Comparison of ENCODE assay signal across 8 mouse cellular contexts in genomic region chrX:134308275-134308634, GRCm38 (mm10). TPM values are rescaled to one million over a fixed set of nuclear protein-coding genes. Genes with fewer than 3 reads are reported as not detected.
A peak's percentile ranks its signal among the peaks of the same experiment; 100 is the strongest.
DNase-seq lines count a peak whose midpoint lies in the region; ATAC-seq and TF ChIP-seq lines count a peak whose summit lies in the region.

No protein-coding gene starts in this region.

- H3K79me3 ChIP-seq in C2C12 (ENCODE audit: low read depth): peaks cover 16% of the 10 kb centered on the region

- H3K79me2 ChIP-seq in C2C12 (ENCODE audit: control insufficient read depth, insufficient read depth): peaks cover 30% of the 10 kb centered on the region

- no peak for TF ChIP-seq EP300 in liver, embryonic 14.5 days (IDR thresholded peaks at IDR 0.05; ENCODE audit: low read depth)

- H3K36me3 ChIP-seq in C2C12 (ENCODE audit: control insufficient read depth, insufficient read depth): peaks cover 14% of the 10 kb centered on the region
- H3K36me3 ChIP-seq in forebrain, embryonic 10.5 days (replicated peaks): peaks cover 34% of the 10 kb centered on the region
- H3K36me3 ChIP-seq in liver, embryonic 14.5 days (replicated peaks; ENCODE audit: control insufficient read depth, insufficient read depth, low read depth): peaks cover 9% of the 10 kb centered on the region

- peak overlapping the region; percentile 66 for H3K9ac ChIP-seq in liver, embryonic 14.5 days (replicated peaks)

- peak overlapping the region; percentile 75 for H3K4me2 ChIP-seq in liver, embryonic 14.5 days (ENCODE audit: low read depth)

- H3K4me3 ChIP-seq in C2C12 (ENCODE audit: insufficient read depth, poor library complexity, severe bottlenecking): peak overlapping the region; percentile 34
- H3K4me3 ChIP-seq in forebrain, embryonic 10.5 days: peak overlapping the region; percentile 55
- peak overlapping the region; percentile 67 to 82 for H3K4me3 ChIP-seq in liver, embryonic 14.5 days (ENCODE audit: insufficient read depth in 1 of 2, low read depth in 2 of 2, low read length in 2 of 2)

- H3K27ac ChIP-seq in forebrain, embryonic 10.5 days: peak overlapping the region; percentile 87
- no peak overlapping the region; the same call in 1 of the 2 replicates for H3K27ac ChIP-seq in liver, embryonic 14.5 days

- 0 out of 2 replicates have a peak, but pooled peaks have one; percentile 5 for ATAC-seq in frontal cortex, adult (ENCODE audit: low TSS enrichment)
- ATAC-seq in liver, embryonic 14.5 days (ENCODE audit: insufficient read depth): peak; percentile 85

- H3ac ChIP-seq in C2C12 (ENCODE audit: control insufficient read depth, insufficient read length, low read depth): peak overlapping the region; percentile 52

- DNase-seq in frontal cortex, postnatal 10 days (ENCODE audit: low spot score in 2 of 2): no peak
- DNase-seq in forebrain, embryonic 10.5 days (ENCODE audit: extremely low spot score, low spot score): no peak
- DNase-seq in liver, embryonic 14.5 days (ENCODE audit: low read depth in 3 of 3, low spot score in 3 of 3): peak; percentile 41 to 57 (median 44)
- DNase-seq in natural killer cell, adult 2 months (ENCODE audit: low spot score in 2 of 2): no peak
- DNase-seq in urinary bladder, postnatal 36 days (ENCODE audit: low spot score in 2 of 2): no peak
- DNase-seq in cerebellum, postnatal 36 days: no peak

- H3K9me3 ChIP-seq in forebrain, embryonic 10.5 days: no peaks in the 10 kb centered on the region
- H3K9me3 ChIP-seq in liver, embryonic 14.5 days (ENCODE audit: control insufficient read depth, low read length): no peaks in the 10 kb centered on the region

- TF ChIP-seq CTCF in C2C12 (IDR thresholded peaks at IDR 0.05; ENCODE audit: control insufficient read depth, insufficient read depth, insufficient read length): no peak
- TF ChIP-seq CTCF in liver, embryonic 14.5 days (IDR thresholded peaks at IDR 0.05; ENCODE audit: low read depth): no peak

- H3K27me3 ChIP-seq in C2C12 (ENCODE audit: control insufficient read depth, insufficient read depth, insufficient read length): no peaks in the 10 kb centered on the region
- peaks cover 27% of the 10 kb centered on the region for H3K27me3 ChIP-seq in forebrain, embryonic 10.5 days (ENCODE audit: poor library complexity, severe bottlenecking)
- H3K27me3 ChIP-seq in liver, embryonic 14.5 days (ENCODE audit: control insufficient read depth, insufficient read depth, low read length): no peaks in the 10 kb centered on the region

- no peaks in the 10 kb centered on the region for H3K4me1 ChIP-seq in forebrain, embryonic 10.5 days
- H3K4me1 ChIP-seq in liver, embryonic 14.5 days (replicated peaks; ENCODE audit: control insufficient read depth in 2 of 2, insufficient read depth in 2 of 2, low read length in 1 of 2): no peaks in the 10 kb centered on the region; a peak in 2 of 4 replicates

- 27% methylated on average over 9 of the region's 9 CpGs for WGBS in forebrain, embryonic 10.5 days
- WGBS in liver, embryonic 14.5 days (ENCODE audit: insufficient replicate concordance): 16% methylated on average over 9 of the region's 9 CpGs

TF ChIP-seq in C2C12, 6 proteins besides CTCF, POLR2A, EP300 and RAD21:
- TF ChIP-seq MYOD1 (IDR thresholded peaks at IDR 0.05; ENCODE audit: control insufficient read depth, insufficient read length, low read depth) (no peak), CEBPB (IDR thresholded peaks at IDR 0.05; ENCODE audit: low read depth) (no peak), USF1 (IDR thresholded peaks at IDR 0.05; ENCODE audit: low read depth) (peak; percentile 16), MAX (IDR thresholded peaks at IDR 0.05) (no peak), FOSL1 (IDR thresholded peaks at IDR 0.05; ENCODE audit: insufficient read depth, low read length, poor library complexity, severe bottlenecking) (no peak)

RNA-seq across cellular contexts. Expression of gene Cenpi, which starts 0.4 kb away (rescaled TPM):
- polyA plus RNA-seq in C2C12 (2012; fragmentation: generic; extraction: Trizol): 10.8 TPM
- 33.4 and 40.4 TPM in 2 replicates for polyA plus RNA-seq in forebrain, embryonic 10.5 days (2016; fragmentation: Nextera tagmentation; extraction: Ambion mirVana)
- 7.9 and 11.1 TPM in 2 replicates for polyA plus RNA-seq in liver, embryonic 14.5 days (2012; rRNA removed)
- polyA plus RNA-seq in liver, embryonic 14.5 days (2014; fragmentation: Nextera tagmentation; extraction: Ambion mirVana): 30.5 and 33.8 TPM in 2 replicates

RNA-seq across cellular contexts. Expression of gene Tmem35a, which starts 13.2 kb away (rescaled TPM):
- polyA plus RNA-seq in C2C12 (2012; fragmentation: generic; extraction: Trizol): 1.2 TPM
- polyA plus RNA-seq in forebrain, embryonic 10.5 days (2016; fragmentation: Nextera tagmentation; extraction: Ambion mirVana): 6.1 and 8.5 TPM in 2 replicates
- polyA plus RNA-seq in liver, embryonic 14.5 days (2012; rRNA removed): 0.28 and 0.34 TPM in 2 replicates
- polyA plus RNA-seq in liver, embryonic 14.5 days (2014; fragmentation: Nextera tagmentation; extraction: Ambion mirVana): 0.18 and 0.45 TPM in 2 replicates

RNA-seq across cellular contexts. Expression of gene Trmt2b, which starts 31.5 kb away (rescaled TPM):
- polyA plus RNA-seq in C2C12 (2012; fragmentation: generic; extraction: Trizol): 5.9 TPM
- 9.2 and 9.6 TPM in 2 replicates for polyA plus RNA-seq in forebrain, embryonic 10.5 days (2016; fragmentation: Nextera tagmentation; extraction: Ambion mirVana)
- 4.1 and 4.9 TPM in 2 replicates for polyA plus RNA-seq in liver, embryonic 14.5 days (2012; rRNA removed)
- polyA plus RNA-seq in liver, embryonic 14.5 days (2014; fragmentation: Nextera tagmentation; extraction: Ambion mirVana): 9.5 and 10.0 TPM in 2 replicates

Comparison
In these comparisons a context has a peak if more than half of its experiments do, and no peak if none do; other contexts are left out.
1. DNase-seq: peak in liver, embryonic 14.5 days (3 of 3); none in frontal cortex, postnatal 10 days (0 of 2), forebrain, embryonic 10.5 days (single experiment), natural killer cell, adult 2 months (0 of 2), urinary bladder, postnatal 36 days (0 of 2) and cerebellum, postnatal 36 days (0 of 2).
2. Peak in every context shown above with its lines, with median percentiles within 50 percentile points of each other: H3K4me3 ChIP-seq.